Mouse (Mus musculus): ENCODE data around the gene Egfr.

- TF ChIP-seq CTCF (IDR thresholded peaks at IDR 0.05; ENCODE audit: extremely low read depth, insufficient read depth, low read length) = no peak
- TF ChIP-seq POLR2A (IDR thresholded peaks at IDR 0.05; ENCODE audit: extremely low read depth, insufficient read depth, low read length) = no peak
Measured at GRCm38 (mm10) chr11:16740691-16741611, 11.1 kb upstream of the Egfr start.

Measured in cortical plate, adult 2 months (tissue).